Mouse (Mus musculus) liver, embryonic 16.5 days (tissue): ENCODE data around the gene Itgae. TPM values are rescaled to one million over a fixed set of nuclear protein-coding genes. Genes with fewer than 3 reads are reported as not detected.
A peak's percentile ranks its signal among the peaks of the same experiment; 100 is the strongest.

ENCODE experiments used
- ATAC-seq: fragments of 200-750 bp; cut with Nextera tagmentation; 2 replicates; pipeline ENCODE4 v1.8.0; 2017; ENCODE audit warnings: low read depth, mild to moderate bottlenecking, moderate number of reproducible peaks, moderate library complexity
- H3K27ac ChIP-seq: fragments of 300-500 bp; sonication (generic); 2 replicates; pipeline ENCODE4 v1.5.1; 2014; ENCODE audit warnings: mild to moderate bottlenecking, low read length
- H3K27me3 ChIP-seq: fragments of 300-500 bp; sonication (generic); 2 replicates; pipeline ENCODE4 v1.6.1; 2014; ENCODE audit warnings: low read depth, low read length, mixed read lengths; ENCODE audit not compliant: control insufficient read depth, insufficient read depth
- H3K36me3 ChIP-seq: fragments of 300-500 bp; sonication (generic); 2 replicates; pipeline ENCODE4 v1.6.1; 2014; ENCODE audit warnings: mild to moderate bottlenecking; ENCODE audit not compliant: control insufficient read depth, insufficient read depth
- H3K4me1 ChIP-seq: fragments of 300-500 bp; sonication (generic); 2 replicates; pipeline ENCODE4 v1.6.1; 2014; ENCODE audit warnings: low read depth, low read length, mixed read lengths; ENCODE audit not compliant: control insufficient read depth
- H3K4me2 ChIP-seq: fragments of 300-500 bp; sonication (generic); 2 replicates; pipeline ENCODE4 v1.6.1; 2014; ENCODE audit warnings: low read depth, low read length, mixed read lengths
- H3K4me3 ChIP-seq: fragments of 300-500 bp; sonication (generic); 2 replicates; pipeline ENCODE4 v1.5.1; 2014; ENCODE audit warnings: low read depth, mild to moderate bottlenecking, low read length
- H3K9ac ChIP-seq: fragments of 300-500 bp; sonication (generic); 2 replicates; pipeline ENCODE4 v1.6.1; 2014; ENCODE audit warnings: low read depth, low read length
- H3K9me3 ChIP-seq: fragments of 300-500 bp; sonication (generic); replicated peaks from 2 replicates; pipeline ENCODE4 v1.6.1; 2016; ENCODE audit warnings: low read length; ENCODE audit not compliant: control insufficient read depth
- WGBS: fragments of 180-500 bp; shearing (Covaris S2); extraction: QIAGEN DNeasy Blood & Tissue Kit; methylation state at CpG from one replicate; pipeline ENCODE4 v1.1.7; 2014; ENCODE audit not compliant: insufficient replicate concordance; 5-methylcytosine and 5-hydroxymethylcytosine counted together
- polyA plus RNA-seq: library from polyadenylated mRNA; unstranded; fragments of >200 nt; fragmentation: Nextera tagmentation; extraction: Ambion mirVana; gene quantifications from 2 replicates; pipeline ENCODE4 v1.2.1, GENCODE M21; 2015

Itgae gene
- polyA plus RNA-seq, 1 experiment from 2014 or later = 0.34 TPM

DNA sequence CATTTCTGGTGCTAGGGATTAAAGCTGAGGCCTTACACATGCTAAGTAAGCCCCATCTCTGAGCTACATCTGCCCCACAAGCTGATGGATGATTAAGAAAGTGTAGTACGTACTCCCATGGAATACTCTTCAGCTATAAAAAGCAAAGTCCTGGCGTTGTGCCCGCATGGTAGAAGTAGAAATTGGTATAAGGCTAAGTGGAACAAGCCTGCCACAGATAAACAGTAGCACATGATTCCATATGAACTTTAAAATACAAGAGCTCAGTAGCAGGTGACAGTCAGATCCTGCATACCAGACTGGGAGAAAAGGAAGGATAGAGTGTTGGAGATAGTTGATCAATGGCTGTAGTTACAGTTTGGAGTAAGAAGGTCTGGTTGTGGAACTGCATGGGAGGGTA, 29.0 kb upstream of the Itgae start:
- Histone ChIP-seq H3K36me3 (peaks cover 6% of the 10 kb centered on the region), H3K4me1 (peaks cover 10% of the 10 kb centered on the region), H3K4me3 (no peak overlapping the region), H3K9me3 (no peaks in the 10 kb centered on the region), H3K9ac (no peak overlapping the region), H3K27me3 (no peaks in the 10 kb centered on the region), H3K27ac (no peak overlapping the region), H3K4me2 (no peak overlapping the region)
- 86% methylated on average over 3 of the region's 3 CpGs for WGBS
- no peak for ATAC-seq

DNA sequence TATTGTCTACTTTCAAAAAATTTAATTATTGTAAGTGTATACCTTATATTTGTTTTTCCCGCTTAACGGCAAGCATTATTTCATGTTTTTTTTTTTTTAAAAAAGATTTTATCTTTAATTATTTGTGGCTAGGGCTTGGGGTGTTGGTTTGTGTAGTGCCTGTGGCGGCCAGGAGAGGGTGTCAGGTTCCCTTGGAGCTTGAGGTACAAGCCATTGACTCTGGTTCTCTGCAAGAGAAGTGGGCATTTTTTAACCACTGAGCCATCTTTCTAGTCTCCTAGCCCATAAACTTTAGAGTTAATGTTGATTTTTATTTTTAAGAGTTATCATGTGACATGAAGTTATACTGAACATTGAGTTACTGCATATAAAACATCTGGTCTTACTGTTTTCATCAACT, 18.5 kb upstream of the Itgae start:
- WGBS = 71% methylated on average over 3 of the region's 3 CpGs
- Histone ChIP-seq H3K27ac (no peak overlapping the region), H3K4me2 (no peak overlapping the region), H3K4me1 (no peaks in the 10 kb centered on the region), H3K9ac (no peak overlapping the region), H3K4me3 (no peak overlapping the region), H3K27me3 (no peaks in the 10 kb centered on the region), H3K36me3 (peaks cover 54% of the 10 kb centered on the region), H3K9me3 (no peaks in the 10 kb centered on the region)
- ATAC-seq = no peak

DNA sequence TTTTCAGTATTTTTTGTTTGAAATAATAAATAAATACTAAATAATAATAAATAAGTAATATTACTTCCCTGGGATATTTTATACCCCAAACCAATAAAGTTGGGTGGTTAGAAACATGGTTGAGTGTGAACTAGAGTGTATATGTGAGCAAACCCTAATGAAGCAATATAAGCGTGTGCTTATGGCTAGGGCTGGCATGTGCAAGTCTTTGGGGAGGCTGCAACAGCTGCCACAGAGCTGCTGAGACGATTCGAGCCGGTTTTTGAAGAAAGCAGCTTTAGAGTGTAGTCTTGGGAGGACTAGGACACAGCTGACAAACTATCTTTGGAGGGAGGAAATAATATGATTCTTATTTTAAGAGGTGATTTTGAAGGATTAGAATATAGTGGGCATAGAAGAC, 14.1 kb upstream of the Itgae start:
- no peaks in the 10 kb centered on the region for H3K27me3 ChIP-seq
- 85% methylated on average over 4 of the region's 4 CpGs for WGBS
- no peaks in the 10 kb centered on the region for H3K4me1 ChIP-seq
- no peak overlapping the region for H3K4me3 ChIP-seq
- H3K4me2 ChIP-seq = no peak overlapping the region
- peaks cover 44% of the 10 kb centered on the region for H3K36me3 ChIP-seq
- ATAC-seq = no peak
- H3K9ac ChIP-seq = no peak overlapping the region
- H3K9me3 ChIP-seq = no peaks in the 10 kb centered on the region
- no peak overlapping the region for H3K27ac ChIP-seq

DNA sequence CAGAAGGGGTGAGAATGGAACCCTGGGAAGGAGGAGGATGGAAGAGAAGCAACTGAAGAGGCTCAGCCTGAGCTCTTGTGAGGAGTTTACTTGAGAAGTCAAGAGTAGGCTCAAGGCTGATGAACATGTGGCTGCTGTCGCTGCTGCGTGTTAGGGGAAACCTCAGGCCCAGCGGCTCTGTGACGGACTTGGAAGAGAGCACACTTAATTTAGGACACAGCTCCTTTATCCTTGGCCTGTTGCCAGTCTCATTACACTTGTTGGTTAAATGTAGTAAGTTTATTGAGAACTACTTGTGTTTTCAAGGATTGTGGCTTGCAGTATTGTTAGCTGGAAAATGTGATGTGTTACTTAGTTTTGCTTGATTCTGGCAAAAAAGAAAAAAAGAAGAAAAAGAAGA, 13.7 kb upstream of the Itgae start:
- H3K9ac ChIP-seq = no peak overlapping the region
- H3K27me3 ChIP-seq = no peaks in the 10 kb centered on the region
- H3K4me2 ChIP-seq = no peak overlapping the region
- H3K4me1 ChIP-seq = no peaks in the 10 kb centered on the region
- 86% methylated on average over 4 of the region's 4 CpGs for WGBS
- H3K36me3 ChIP-seq = peaks cover 44% of the 10 kb centered on the region
- no peak for ATAC-seq
- H3K27ac ChIP-seq = no peak overlapping the region
- H3K4me3 ChIP-seq = no peak overlapping the region
- no peaks in the 10 kb centered on the region for H3K9me3 ChIP-seq

DNA sequence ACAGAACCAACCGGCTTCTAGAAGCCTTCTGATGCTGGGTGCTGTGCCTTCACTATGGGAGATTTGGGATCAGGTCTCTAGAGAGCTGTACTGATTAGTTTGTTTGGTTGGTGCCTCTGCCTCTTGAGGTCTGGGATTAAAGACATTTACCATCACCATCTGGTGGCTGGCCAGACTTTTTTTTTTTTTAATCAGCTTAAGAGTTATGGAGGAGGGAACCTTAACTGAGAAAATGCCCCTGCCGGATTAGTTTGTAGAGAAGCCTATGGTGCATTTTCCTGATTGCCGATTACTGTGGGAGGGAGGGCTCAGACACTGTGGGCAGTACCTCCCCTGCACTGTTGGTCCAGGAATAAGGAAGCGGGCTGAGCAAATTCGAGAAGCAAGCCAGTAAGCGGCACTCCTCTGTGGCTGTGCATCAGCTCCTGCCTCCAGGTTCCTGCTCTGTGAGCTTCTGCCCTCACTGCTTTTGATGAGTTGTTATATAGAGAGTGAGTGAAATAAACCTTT, 13.1 kb upstream of the Itgae start:
- Histone ChIP-seq H3K4me2 (no peak overlapping the region), H3K4me3 (no peak overlapping the region), H3K9ac (no peak overlapping the region), H3K36me3 (peaks cover 44% of the 10 kb centered on the region), H3K27me3 (no peaks in the 10 kb centered on the region), H3K9me3 (no peaks in the 10 kb centered on the region), H3K27ac (no peak overlapping the region), H3K4me1 (no peaks in the 10 kb centered on the region)
- WGBS = 84% methylated on average over 6 of the region's 6 CpGs
- no peak for ATAC-seq

DNA sequence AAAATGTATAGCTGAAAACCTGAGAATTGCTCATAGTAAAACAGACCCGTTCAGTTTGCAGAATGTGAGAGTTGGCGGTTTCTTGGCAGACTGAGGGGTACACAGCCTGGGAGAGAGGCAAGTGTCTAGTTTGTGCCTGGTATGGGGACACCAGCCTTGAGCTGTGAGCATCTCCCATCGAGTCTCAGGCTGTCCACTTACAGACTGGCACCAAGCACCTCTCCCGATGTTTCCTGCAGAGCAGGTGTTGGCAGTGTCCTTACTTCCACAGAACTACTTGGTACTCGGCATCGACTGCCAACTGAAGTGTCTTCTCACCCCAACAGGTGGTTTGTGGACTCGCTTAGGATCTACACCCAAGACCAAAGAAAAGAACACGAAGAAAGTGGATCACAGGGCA, 11.8 kb upstream of the Itgae start:
- no peaks in the 10 kb centered on the region for H3K4me1 ChIP-seq
- no peak overlapping the region for H3K4me2 ChIP-seq
- no peak overlapping the region for H3K27ac ChIP-seq
- no peak for ATAC-seq
- H3K36me3 ChIP-seq = peaks cover 33% of the 10 kb centered on the region
- no peak overlapping the region for H3K4me3 ChIP-seq
- 76% methylated on average over 8 of the region's 8 CpGs for WGBS
- no peaks in the 10 kb centered on the region for H3K9me3 ChIP-seq
- H3K27me3 ChIP-seq = no peaks in the 10 kb centered on the region
- no peak overlapping the region for H3K9ac ChIP-seq

DNA sequence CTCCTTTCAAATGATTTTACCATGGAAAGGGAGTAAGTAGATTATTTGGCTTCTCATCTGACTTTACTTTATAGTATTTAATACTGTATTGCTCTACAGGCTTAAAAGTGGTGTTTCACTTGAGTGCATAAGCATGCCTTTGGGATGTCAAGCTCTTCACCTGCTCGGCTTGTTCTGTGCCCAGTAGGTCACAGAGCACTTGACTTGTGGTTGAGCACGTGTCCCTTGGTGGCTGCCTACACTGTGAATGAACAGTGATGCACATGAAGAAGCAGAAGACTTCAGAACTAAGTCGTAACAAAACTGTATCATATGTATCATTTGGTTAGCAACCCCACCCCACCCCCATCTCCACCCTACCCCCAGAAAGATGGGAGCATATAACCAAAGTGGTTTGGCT, 10.1 kb upstream of the Itgae start:
- no peak overlapping the region for H3K9ac ChIP-seq
- H3K27ac ChIP-seq = no peak overlapping the region
- H3K27me3 ChIP-seq = no peaks in the 10 kb centered on the region
- H3K9me3 ChIP-seq = no peaks in the 10 kb centered on the region
- peaks cover 5% of the 10 kb centered on the region for H3K4me1 ChIP-seq
- no peak for ATAC-seq
- 85% methylated on average over 3 of the region's 3 CpGs for WGBS
- peaks cover 22% of the 10 kb centered on the region for H3K36me3 ChIP-seq
- no peak overlapping the region for H3K4me2 ChIP-seq
- no peak overlapping the region for H3K4me3 ChIP-seq

DNA sequence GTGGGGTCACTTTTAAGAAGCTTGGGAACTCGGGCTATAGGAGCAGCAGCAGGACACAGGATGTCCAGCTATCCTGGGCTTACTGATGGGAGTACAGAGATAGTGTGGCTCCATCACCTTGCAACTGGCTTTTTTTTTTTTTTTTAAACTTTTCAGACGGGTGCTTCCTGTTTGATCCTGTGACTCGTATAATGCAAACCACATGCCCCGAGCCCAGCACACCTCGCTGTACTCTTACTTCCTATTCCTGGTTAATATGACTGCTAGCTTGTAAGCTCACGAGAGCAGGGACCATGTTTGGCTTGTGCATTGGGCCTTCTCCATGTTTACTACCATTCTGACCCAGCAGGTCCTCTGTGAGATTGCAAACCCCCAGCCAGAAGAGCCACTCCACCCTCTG, 6.1 kb upstream of the Itgae start:
- Histone ChIP-seq H3K4me3 (no peak overlapping the region), H3K27me3 (no peaks in the 10 kb centered on the region), H3K4me1 (peaks cover 5% of the 10 kb centered on the region), H3K27ac (no peak overlapping the region), H3K9me3 (no peaks in the 10 kb centered on the region), H3K36me3 (no peaks in the 10 kb centered on the region; the same call in none of the 2 replicates), H3K9ac (no peak overlapping the region), H3K4me2 (no peak overlapping the region)
- 28% methylated on average over 6 of the region's 6 CpGs for WGBS
- ATAC-seq = no peak

DNA sequence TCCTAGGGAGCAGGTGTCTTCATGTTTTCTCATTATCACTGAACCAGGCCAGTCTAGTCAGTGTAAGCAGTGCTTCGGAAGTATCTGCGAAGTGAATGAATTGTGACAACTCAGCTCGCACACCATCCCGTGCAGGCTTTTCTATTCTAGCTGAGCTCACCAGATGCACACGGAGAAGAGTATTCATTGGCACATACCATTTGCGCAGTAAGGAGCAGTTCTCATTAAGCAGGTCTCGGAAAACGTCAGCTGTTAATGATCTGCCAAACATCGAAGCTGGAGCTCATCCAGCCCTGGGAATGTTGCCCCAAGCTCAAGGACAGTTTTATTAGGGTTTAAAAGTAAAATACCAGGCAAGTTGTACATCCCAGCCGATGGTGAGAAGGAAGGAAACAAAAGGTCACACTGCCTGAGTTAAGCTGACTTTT, 5.6 kb upstream of the Itgae start:
- no peak overlapping the region for H3K27ac ChIP-seq
- no peaks in the 10 kb centered on the region for H3K9me3 ChIP-seq
- no peaks in the 10 kb centered on the region for H3K36me3 ChIP-seq
- H3K4me3 ChIP-seq = no peak overlapping the region
- peak; percentile 69 for ATAC-seq
- no peak overlapping the region for H3K4me2 ChIP-seq
- no peaks in the 10 kb centered on the region for H3K27me3 ChIP-seq
- 68% methylated on average over 10 of the region's 10 CpGs for WGBS
- peaks cover 5% of the 10 kb centered on the region for H3K4me1 ChIP-seq
- no peak overlapping the region for H3K9ac ChIP-seq
